Mouse (Mus musculus) large intestine, adult 2 months (tissue): ENCODE measurements around the gene Parg. TPM values are rescaled to one million over a fixed set of nuclear protein-coding genes. Genes with fewer than 3 reads are reported as not detected.
"Not testable (repeated sequence)": the region's sequence is repeated elsewhere in the genome, so short reads cannot be mapped to it uniquely, and the experiment has no call there.

ENCODE experiments used
- DNase-seq: peaks from one replicate; pipeline ENCODE4 v3.0.0-alpha.2; 2012; ENCODE audit warnings: low read depth, low spot score
- WGBS: fragments of 180-500 bp; shearing (Covaris S2); methylation state at CpG from one replicate; pipeline ENCODE4 v1.1.7; 2018; 5-methylcytosine and 5-hydroxymethylcytosine counted together
- polyA plus RNA-seq: library from polyadenylated mRNA; depleted of rRNA; stranded (reverse); fragments of >200 nt; gene quantifications from 2 replicates; pipeline ENCODE4 v1.2.3, GENCODE M21; 2012

Gene Parg
- polyA plus RNA-seq, 1 experiment, result 5.1 TPM

DNA sequence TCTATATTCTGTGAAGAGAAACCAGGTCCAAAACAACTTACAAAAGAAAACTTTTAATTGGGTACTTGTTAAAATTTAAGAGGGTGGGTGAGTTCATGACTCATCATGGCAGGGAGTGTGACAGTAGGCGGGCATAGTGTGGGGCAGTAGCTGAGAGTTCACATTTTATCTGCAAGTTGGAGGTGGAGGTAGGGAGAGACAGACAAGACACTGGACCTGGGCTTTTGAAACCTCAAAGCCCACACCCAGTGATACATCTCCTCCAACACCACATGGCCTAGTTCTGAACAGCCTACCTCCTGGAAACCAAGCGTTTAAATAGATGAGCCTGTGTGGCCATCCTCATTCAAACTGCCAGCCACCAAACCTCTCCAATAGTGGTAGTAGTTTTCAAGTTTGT, 26.4 kb upstream of the Parg start:
- DNase-seq, result no peak
- 88% methylated on average over 2 of the region's 2 CpGs for WGBS

DNA sequence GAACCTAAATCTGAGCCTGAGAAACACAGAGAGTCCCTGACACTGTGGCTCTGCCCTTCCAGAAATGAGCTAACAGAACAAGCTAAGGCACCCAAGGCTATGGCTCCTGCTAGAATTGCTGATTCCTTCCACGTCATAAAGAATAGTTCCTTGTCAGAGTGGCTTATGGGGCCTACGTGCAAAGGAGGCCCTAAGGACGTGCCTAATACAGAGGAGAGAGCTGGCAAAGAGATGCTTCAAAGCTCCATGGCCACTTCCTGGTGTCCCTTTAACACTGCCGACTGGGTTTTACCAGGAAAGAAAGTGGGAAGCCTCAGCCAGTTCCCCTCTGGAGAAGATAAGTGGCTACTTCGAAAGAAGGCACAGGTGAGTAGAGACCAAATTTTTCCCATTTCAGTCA, 25.2 kb upstream of the Parg start:
- 50% methylated on average over 5 of the region's 5 CpGs for WGBS
- not testable (repeated sequence) for DNase-seq

DNA sequence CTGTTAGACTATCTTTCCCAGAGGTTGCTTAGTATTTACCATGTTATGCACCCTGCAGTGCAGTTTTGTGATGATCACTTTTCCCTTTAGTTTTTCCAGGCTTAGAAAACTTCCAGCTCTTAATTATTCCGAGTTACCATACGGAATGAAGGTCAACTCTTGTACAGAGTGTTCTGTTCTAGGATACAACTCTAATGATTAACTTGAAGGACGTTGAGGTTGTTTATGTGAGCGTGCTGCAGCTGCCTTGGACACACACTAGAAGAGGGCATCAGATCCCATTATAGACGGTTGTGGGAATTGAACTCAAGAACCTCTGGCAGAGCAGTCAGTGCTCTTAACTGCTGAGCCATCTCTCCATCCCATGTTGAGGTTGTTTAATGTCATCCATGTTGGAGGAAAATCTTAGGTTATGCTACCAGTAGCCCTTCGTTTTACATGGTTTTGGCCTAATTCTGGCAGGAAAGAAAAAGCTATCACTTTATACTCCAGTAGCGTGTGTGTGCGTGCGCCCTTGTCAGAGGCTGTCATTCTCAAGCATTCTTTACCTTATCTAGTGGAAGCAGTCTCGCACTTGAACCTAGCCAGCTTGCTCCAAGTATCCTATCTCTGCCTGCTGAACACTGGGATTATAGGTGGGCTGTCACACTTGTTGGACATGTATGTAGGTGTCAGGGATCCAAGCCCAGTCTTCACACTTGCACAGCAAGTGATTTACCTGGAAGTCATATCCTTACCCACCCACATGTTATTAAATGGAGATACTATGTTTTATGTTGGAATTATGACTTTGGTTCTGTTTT, 22.2 kb upstream of the Parg start:
- WGBS, result 76% methylated on average over 10 of the region's 10 CpGs

DNA sequence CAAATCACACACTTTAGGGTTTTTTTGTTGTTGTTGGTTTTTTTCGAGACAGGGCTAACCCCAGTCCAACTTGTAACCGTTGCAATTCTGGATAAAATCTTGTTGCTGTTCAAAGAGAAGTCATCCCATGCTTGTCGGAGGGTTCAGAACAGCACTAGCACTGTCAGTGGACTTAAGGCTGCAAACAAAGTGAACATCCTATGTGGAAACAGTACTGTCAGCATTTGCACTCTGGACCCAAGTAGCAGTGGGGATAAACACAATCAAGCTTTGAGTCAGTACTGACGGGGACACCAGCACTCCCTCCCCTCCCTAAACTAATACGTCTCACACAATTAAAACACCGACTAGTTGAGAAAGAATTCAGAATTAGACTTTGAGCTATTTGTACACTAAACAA, 20.9 kb upstream of the Parg start:
- no peak for DNase-seq
- WGBS, result 80% methylated on average over 6 of the region's 6 CpGs

More for the DNA sequence above, 22.2 kb upstream of the Parg start:
- no peak for DNase-seq

DNA sequence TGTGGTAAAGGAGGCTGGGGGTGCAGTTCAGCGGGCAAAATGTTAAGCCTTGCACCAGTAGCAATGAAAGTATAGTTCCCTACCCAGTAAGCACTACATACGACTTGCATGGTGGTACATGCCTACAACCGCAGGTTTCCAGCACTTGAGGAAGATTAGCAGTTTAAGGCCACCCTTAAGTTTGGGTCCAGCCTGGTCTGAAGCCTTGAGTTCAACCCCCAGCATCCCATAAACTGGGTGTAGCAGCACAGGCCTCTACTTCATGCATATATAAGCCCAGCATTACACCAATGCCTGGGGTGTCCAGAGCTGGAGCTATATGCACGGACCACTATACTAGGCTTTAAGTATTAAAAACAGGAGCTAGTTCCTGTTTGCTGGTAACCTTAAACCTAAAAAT, 17.9 kb upstream of the Parg start:
- WGBS, result 97% methylated on average over 4 of the region's 4 CpGs
- DNase-seq, result no peak

DNA sequence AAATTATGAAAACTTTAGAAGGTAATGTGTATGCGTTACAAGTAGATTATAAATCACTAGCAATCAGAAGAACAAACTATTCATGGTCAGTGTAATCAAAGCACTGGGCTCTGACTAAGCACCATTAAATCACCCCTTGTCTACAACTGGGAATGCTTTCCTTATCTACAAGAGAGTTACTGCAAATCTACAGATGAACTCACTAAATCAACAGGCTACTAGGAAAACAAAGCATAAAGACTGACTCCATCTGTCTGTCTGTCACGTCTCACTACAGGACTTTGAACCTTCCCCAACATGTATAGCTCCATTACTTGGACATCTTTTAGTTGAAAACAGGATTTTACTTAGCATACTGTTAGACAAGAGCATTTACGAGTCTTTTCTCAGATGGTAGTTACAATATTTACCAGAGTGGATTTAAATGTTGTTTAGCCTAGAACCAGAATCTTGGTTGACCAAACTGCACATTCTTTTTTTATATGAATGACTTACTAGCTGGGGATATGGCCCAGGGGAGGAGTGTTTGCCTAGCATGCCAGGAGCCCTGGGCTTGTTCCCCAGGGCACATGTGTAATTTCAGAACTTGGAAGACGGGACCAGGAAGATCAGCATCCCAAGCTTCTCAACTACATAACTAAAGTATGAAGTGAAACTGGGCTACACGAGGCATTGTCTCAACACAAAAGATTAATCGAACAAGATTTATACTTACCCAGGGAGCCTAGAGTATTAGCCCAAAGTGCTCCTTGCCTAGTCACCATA, 10.9 kb upstream of the Parg start:
- 37% methylated on average over 6 of the region's 6 CpGs for WGBS
- peak; percentile 24 for DNase-seq

DNA sequence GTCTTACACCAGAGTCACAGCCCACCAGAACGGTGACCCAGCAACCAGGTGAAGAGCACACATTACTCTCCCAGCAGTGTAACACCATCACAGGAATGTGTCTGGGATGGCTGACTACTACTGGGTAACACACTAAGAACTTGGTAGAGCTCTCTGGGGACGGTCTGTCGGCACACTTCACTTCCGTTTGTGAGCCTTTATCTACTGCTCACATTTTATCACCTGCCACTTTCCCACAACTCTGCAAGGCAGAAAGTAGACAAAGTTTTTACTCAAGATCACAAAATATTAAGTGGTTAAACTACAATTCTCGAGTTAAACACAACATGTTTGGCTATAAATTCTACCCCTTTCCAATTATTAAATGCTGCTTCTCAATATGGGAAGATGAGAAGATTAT, 9.8 kb upstream of the Parg start:
- 81% methylated on average over 5 of the region's 5 CpGs for WGBS
- DNase-seq, result no peak

DNA sequence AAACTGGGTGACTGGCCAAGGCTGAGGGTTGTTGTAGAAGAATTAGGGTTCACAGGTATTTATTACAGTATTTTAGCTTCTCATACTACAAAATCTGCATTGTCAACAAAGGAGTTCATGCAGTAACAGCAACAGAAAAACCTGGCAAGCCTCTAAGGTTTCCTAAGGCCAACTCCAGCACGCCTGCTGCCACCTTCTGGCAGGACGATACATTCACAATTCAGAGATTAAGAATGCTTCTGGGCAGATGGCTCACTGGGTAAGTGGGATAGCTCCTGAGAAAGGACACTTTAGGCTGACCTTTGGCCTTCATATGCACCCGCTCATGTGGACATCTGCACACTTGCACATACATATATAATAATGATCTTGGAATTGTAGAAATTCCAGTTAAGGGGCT, 9.3 kb upstream of the Parg start:
- no peak for DNase-seq
- WGBS, result 18% methylated on average over 3 of the region's 3 CpGs

DNA sequence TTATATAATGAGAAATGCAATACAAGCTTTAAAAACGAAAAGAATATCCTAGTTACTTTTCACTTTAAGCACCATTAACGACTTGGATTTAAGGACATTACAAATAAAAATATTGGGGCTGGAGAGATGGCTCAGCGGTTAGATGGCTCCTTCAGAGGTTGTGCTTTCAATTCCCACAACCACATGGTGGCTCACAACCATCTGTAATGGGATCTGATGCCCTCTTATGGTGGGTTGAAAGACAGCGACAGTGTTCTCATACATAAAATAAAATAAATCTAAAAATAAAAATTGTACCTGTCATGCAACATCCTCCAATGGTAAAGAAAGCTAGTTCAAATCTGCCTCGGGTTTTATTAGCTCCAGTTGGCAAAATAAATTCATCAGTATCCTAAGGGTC, 8.2 kb upstream of the Parg start:
- not testable (repeated sequence) for DNase-seq
- WGBS, result 65% methylated on average over 5 of the region's 5 CpGs

DNA sequence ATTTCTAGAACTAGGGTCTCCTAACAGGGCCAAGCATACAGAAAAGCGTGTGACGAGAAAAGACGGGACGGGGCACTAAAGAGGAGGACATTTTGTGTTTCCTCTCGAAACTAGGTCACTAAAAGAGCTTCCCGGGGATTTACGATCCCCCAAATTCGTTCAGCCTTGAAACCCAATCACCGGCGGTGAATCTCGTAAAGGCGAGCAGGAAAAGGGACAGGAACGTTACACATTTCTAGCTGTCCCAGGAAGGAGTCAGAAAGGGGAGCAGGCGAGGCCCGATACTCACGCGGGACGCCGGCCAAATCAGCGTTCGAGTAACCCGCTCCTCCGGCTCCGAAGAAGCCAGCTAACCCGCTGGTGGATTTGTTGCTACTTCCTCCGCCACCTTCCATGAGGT, 395 bp upstream of the Parg start:
- WGBS, result under 1% methylated on average over 25 of the region's 26 CpGs
- DNase-seq, result no peak

DNA sequence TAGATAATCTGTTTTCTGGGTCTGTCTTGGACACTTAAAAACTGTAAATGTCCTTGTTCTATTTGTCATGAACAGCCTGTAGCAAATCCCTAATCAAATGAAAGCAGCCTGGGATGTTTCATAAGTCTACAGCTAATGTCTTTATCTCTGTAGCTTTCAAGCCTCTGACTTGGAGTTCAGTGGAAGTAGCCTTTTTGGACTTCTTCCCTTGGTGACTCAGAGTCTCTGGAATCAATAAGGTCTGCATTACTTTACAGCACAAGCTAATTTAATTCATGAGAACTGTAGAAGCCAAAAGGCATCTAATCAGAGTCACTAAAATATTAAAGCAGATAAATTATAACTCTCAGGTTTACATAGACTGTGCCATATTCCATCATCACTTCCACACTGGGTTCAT, 24.9 kb downstream of the Parg start:
- DNase-seq, result no peak

DNA sequence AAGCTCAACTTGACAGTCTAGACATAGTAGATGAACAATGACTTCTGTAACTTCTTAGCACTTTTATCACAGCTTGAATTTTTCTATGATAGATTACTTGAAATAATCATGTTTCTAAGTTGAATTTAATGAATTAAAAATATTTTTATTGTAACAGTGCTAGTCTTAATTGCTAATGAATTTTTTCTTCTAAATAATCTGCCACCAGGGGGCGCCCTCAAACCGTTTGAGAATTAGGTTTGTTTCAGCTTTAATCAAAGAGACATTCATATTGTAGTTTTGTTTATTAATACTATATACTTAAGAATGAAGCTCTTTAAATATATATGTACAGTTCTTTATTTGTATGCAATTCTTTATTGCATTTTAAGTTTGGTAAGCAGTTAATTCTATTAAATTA, 27.2 kb downstream of the Parg start:
- peak; percentile 37 for DNase-seq
- 0% methylated on average over 2 of the region's 2 CpGs for WGBS

DNA sequence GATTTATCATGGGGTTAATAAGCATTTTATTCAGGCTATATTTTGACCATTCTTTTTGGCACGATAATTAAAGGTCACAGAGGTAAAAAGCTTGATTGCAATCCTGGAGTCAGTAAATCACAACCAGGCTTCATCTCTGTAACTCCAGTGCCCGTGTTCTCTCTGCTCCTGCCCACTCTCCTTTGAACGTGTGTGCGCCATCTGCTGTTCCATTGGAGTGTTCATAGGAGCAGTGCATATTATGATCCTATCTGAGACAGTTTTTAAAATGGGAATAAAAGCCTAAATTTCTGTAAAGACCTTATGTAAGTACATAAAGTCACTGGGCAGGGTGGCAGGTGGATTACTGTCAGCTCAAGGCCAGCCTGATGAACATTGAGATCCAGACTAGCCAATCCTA, 40.7 kb downstream of the Parg start:
- 84% methylated on average over 4 of the region's 4 CpGs for WGBS

DNA sequence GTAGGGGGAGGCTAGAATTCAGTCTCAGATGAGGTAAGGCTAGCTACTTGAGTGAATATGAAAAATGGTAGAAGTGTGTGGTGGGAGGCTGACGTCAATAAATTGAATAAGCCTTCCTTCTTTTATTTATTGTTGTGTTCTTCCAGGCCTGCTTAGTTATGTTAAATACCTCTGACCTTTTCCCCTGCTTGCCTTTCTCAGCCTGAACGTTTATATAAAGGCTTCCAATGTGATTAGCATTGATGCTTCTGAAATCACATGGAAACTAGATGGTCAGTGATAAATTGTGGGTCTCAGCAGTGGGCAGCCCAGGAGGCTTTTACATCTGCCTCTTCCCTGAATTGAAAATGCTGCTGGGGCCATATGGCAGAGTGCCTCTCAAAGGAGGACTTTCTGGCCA, 44.3 kb downstream of the Parg start:
- WGBS, result 47% methylated on average over 2 of the region's 2 CpGs
- DNase-seq, result no peak

More for the DNA sequence above, 40.7 kb downstream of the Parg start:
- no peak for DNase-seq

DNA sequence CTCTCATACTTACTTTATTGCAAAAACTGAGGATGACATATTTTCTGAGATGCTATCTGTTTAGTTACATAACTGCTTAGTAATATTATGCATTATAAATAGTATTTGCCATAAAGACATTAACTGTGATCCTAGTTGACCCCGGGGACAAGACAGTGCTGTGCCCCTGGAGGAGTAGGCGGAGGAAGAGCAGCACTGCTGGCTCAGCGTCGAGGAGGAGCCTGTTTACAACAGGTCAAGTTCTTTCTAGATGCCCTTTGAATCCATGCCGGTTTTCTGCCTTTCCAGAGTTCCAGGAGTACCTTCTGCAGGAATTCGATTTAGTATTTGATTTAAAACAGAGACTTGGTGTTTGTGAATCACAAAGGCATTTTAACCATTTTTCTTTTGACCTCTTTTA, 47.9 kb downstream of the Parg start:
- WGBS, result 67% methylated on average over 6 of the region's 6 CpGs
- no peak for DNase-seq

DNA sequence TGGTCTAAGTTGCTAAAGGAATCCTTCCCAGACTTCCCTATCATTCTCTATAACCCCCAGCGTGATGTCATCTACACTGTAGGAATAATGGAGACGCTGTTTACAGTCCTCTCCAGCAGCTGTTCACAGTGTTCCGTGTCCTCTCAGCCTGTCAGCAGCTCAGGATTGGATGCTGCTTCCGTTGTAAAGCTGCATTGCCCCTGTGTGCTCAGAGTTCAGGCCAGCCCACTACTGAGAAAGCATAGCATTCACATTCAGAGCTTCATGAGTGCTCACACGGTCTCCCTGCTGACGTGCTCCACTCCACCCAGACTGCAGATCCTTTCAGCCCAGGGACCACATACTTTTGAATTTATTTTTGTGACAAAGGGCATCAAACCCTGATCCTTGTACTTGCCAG, 59.1 kb downstream of the Parg start:
- 74% methylated on average over 6 of the region's 6 CpGs for WGBS
- no peak for DNase-seq

DNA sequence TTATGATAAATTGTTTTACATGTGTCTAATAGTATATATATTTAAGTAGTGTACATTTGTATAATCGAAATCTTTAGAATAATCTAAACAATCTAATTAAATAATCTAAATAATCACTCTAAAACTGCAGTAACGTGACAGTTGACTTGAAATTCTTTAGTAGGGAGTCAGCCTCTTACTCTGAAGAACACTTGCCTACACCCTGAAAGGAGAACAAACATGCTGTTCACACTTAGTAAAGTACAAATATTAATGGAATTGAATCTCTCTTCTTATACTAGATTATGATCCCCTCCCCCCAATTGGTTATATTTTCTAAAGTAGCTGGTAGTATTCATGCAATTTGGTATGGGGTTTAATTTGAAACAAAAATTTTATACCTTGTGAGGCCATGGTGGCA, 60.0 kb downstream of the Parg start:
- 87% methylated on average over 2 of the region's 2 CpGs for WGBS
- DNase-seq, result no peak

DNA sequence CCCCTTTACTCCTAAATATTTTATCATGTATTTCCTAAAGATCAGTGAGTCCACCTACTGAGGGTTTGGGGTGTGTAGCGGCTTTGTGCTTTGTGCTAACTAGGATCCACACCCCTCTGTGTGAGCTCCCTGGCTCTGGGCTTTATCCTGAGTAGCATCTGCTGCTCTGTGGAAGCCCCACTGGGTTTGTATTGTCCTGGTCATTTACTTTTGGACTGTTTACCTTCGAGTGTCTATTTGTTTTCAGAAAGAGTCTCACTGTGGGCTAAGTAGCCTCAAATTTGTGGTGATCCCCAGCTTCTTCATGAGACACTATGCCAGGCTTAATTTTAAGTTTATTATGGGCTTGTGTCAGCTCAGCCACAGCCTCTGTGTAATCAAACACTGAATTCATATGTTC, 67.2 kb downstream of the Parg start:
- WGBS, result 60% methylated on average over 2 of the region's 2 CpGs

DNA sequence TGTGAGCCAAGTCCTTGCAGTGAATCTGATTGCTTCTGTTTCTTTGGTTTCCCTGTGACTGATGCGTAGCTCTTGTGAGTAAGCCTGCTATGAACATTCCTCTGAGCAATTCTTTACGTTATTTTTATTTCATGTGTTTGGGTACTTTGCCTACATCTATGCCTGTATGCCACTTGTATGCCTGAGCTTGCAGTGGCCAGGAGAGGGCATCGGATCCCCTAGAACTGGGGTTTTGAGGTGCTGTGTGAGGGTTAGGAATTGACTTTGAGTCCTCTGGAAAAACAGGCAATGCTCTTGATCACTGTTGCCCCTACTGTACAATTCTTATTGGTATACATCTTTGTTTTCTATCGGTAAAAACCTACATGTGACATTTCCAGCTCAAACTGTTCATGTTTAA, 67.8 kb downstream of the Parg start:
- DNase-seq, result no peak
- whole genome bisulfite sequencing, result 84% methylated on average over 4 of the region's 4 CpGs

More for the DNA sequence above, 67.2 kb downstream of the Parg start:
- no peak for DNase-seq

DNA sequence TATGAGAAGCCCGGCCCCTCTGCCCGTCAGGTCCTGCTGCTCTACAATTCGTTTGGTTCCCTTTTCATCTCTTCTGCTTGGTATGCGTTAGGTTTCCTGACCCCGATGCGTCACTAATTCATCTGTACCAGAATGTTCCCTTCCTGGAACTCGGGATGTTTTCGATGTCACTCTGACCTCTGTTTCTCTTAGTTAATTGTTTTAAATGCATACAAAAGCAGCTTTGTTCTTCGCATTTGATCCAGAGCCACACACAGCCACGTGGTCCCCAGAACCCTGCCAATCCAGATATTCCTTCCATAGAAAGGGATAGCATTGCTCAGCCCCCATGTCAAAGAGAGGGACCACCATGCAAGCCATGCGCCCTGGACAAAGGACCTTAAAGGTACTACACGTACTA, 99.9 kb downstream of the Parg start:
- 81% methylated on average over 12 of the region's 12 CpGs for WGBS
- no peak for DNase-seq

DNA sequence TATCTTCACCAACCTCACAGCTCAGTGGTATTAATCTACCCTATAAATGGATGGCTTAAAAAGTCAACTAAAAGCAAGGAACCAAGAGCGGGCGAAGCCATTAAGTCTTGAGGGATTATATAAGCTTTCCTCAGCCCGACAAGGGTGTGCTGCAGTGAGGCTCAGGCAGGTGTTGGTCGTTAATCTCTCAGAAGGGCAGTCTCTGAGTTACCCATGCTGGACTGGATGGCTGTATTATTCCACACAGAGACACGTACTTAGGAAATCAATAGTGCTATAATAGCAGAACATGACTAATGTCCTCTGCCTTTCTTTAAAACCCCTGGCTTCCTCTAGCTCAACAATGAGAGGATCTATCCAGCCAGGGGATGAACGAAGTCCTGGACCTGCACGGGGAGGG, 100.7 kb downstream of the Parg start:
- 82% methylated on average over 7 of the region's 7 CpGs for WGBS
- no peak for DNase-seq
